In the genomic region with DNA sequence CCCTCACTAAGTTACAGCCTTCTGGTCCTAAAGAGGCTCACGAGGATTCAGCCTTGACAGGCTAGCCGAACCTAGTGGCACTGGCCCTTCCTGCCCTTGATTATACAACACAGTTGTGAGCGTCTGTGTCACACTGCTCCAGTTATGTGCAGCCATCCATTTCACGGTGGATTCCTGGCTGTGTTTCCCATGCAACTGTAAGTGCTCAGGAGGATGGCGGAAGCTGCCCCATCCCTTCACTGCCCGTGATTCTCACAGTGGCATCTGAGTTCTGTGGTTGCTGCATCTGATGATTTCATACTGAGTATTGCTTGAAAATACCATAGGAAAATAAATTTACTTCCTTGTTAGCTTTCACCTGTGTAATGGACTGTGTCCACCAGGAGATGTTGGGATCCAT, we compare ENCODE assay signal across 23 mouse cellular contexts.
DNase-seq lines count a peak whose midpoint lies in the region; ATAC-seq lines count a peak whose summit lies in the region.
"Had no signal": no experiment of that assay in that cellular context is flagged by ENCODE, and none has a peak within 500 bp of the region (broad histone marks: within the 10 kb centered on the region; RNA-seq: fewer than 3 reads in every experiment).

No protein-coding gene starts in this region.

- 63% methylated on average over 6 of the region's 6 CpGs for WGBS in kidney, embryonic 16.5 days
- 68% methylated on average over 6 of the region's 6 CpGs for WGBS in kidney, embryonic 14.5 days

- no peak overlapping the region for H3K4me3 ChIP-seq in kidney, embryonic 16.5 days (ENCODE audit: low read length)
- no peak overlapping the region for H3K4me3 ChIP-seq in kidney, embryonic 14.5 days (ENCODE audit: low read length)
- H3K4me3 ChIP-seq: forebrain, embryonic 13.5 days; limb, embryonic 13.5 days; megakaryocyte, embryonic 14.5 days; midbrain, embryonic 13.5 days had no signal

- DNase-seq in cerebellum, adult 18-20 months = peak; percentile 35 to 37
- no peak for DNase-seq in cerebellum, postnatal 4 days (ENCODE audit: low spot score in 2 of 2)
- DNase-seq in brain, adult 2 months (ENCODE audit: low read depth, low spot score) = peak; percentile 37
- peak; percentile 27 to 33 for DNase-seq in cerebellum, postnatal 14 days
- no peak for DNase-seq in heart, postnatal 14 days
- DNase-seq in adipocyte (ENCODE audit: low spot score) = no peak
- DNase-seq: adrenal gland, postnatal 25 days; gastrocnemius, postnatal 10 days; liver, postnatal 0 days; lung, postnatal 36 days; right cerebral cortex, adult 18-20 months; right cerebral cortex, postnatal 4 days; thymus, adult 18-20 months; thymus, postnatal 25 days had no signal

- H3K9me3 ChIP-seq in kidney, embryonic 16.5 days (ENCODE audit: low read length) = no peaks in the 10 kb centered on the region
- no peaks in the 10 kb centered on the region for H3K9me3 ChIP-seq in kidney, embryonic 14.5 days (ENCODE audit: control insufficient read depth, low read length)
- H3K9me3 ChIP-seq: forebrain, embryonic 13.5 days; limb, embryonic 13.5 days; megakaryocyte, embryonic 14.5 days; midbrain, embryonic 13.5 days had no signal

- ATAC-seq in kidney, embryonic 16.5 days (ENCODE audit: low FRiP score, low TSS enrichment) = peak; percentile 27; the same call in 1 of the 2 replicates
- ATAC-seq in kidney, embryonic 14.5 days (ENCODE audit: low FRiP score, low TSS enrichment) = no peak
- ATAC-seq: forebrain, embryonic 13.5 days; intestine, embryonic 16.5 days; liver, postnatal 0 days; midbrain, embryonic 13.5 days had no signal

- intact Hi-C loops in heart, postnatal 14 days (cut with DNase I) = no loop called here

- H3K4me1 ChIP-seq in kidney, embryonic 16.5 days (ENCODE audit: insufficient read depth, low read length) = no peaks in the 10 kb centered on the region
- no peaks in the 10 kb centered on the region; the same call in 1 of the 2 replicates for H3K4me1 ChIP-seq in kidney, embryonic 14.5 days (ENCODE audit: control insufficient read depth, insufficient read depth, low read length)
- H3K4me1 ChIP-seq: forebrain, embryonic 13.5 days; megakaryocyte, embryonic 14.5 days; midbrain, embryonic 13.5 days had no signal

- no peak overlapping the region for H3K4me2 ChIP-seq in kidney, embryonic 16.5 days (replicated peaks; ENCODE audit: low read depth, low read length)
- H3K4me2 ChIP-seq in kidney, embryonic 14.5 days (replicated peaks; ENCODE audit: low read depth, low read length) = no peak overlapping the region
- H3K4me2 ChIP-seq: forebrain, embryonic 13.5 days; limb, embryonic 13.5 days; liver, embryonic 11.5 days; midbrain, embryonic 13.5 days had no signal

- H3K9ac ChIP-seq in kidney, embryonic 16.5 days (replicated peaks; ENCODE audit: low read length) = no peak overlapping the region
- no peak overlapping the region for H3K9ac ChIP-seq in kidney, embryonic 14.5 days (ENCODE audit: low read depth, low read length)
- H3K9ac ChIP-seq: forebrain, embryonic 13.5 days; limb, embryonic 13.5 days; liver, postnatal 0 days; midbrain, embryonic 13.5 days had no signal

- no peaks in the 10 kb centered on the region for H3K27me3 ChIP-seq in kidney, embryonic 16.5 days (ENCODE audit: insufficient read depth, low read length)
- H3K27me3 ChIP-seq in kidney, embryonic 14.5 days (ENCODE audit: control insufficient read depth, insufficient read depth, low read length) = no peaks in the 10 kb centered on the region
- H3K27me3 ChIP-seq: forebrain, embryonic 13.5 days; megakaryocyte, embryonic 14.5 days; midbrain, embryonic 13.5 days had no signal

- H3K27ac ChIP-seq in kidney, embryonic 16.5 days (ENCODE audit: low read length) = no peak overlapping the region
- no peak overlapping the region for H3K27ac ChIP-seq in kidney, embryonic 14.5 days (ENCODE audit: low read depth, low read length)
- H3K27ac ChIP-seq: forebrain, embryonic 13.5 days; limb, embryonic 13.5 days; midbrain, embryonic 13.5 days; stomach, postnatal 0 days had no signal

- no peaks in the 10 kb centered on the region for H3K36me3 ChIP-seq in kidney, embryonic 16.5 days (ENCODE audit: insufficient read depth, low read length)
- H3K36me3 ChIP-seq in kidney, embryonic 14.5 days (ENCODE audit: control insufficient read depth, insufficient read depth, low read length) = no peaks in the 10 kb centered on the region
- H3K36me3 ChIP-seq: limb, embryonic 13.5 days; midbrain, embryonic 13.5 days had no signal

Comparison
In these comparisons a context has a peak if more than half of its experiments do, and no peak if none do; other contexts are left out.
1. DNase-seq: peak in cerebellum, adult 18-20 months (2 of 2), brain, adult 2 months (single experiment) and cerebellum, postnatal 14 days (2 of 2); none in cerebellum, postnatal 4 days (0 of 2), heart, postnatal 14 days (0 of 2) and adipocyte (single experiment).